In the genomic region with DNA sequence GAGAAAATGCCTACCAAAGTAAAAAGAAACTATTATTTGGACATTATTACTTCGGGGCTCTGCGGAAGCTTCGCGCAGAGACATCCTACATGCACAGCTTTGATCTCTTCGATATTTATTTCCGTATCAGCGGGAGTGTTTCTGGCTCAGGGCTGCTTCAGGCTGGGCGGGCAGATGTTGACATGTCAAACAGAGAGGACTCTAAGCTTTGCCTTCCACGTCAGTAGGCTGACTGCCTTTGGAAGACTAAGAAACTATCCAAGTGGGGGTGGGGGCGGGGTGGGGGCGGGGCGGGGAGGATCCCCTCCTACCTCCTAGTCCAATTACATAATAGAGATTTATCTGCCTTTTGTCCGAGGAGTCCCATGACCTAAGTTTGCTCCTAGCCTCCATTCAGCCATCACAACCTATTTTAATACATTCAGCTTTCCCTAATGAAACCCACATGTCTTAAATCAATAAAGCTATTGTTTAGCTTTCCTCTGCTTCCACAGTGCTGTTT, we compare ENCODE assay signal across 8 mouse cellular contexts.
A peak's percentile ranks its signal among the peaks of the same experiment; 100 is the strongest.
DNase-seq lines count a peak whose midpoint lies in the region; ATAC-seq lines count a peak whose summit lies in the region.

No protein-coding gene starts in this region.

- no peaks in the 10 kb centered on the region for H3K9me3 ChIP-seq in heart, embryonic 10.5 days
- no peaks in the 10 kb centered on the region for H3K9me3 ChIP-seq in hindbrain, embryonic 15.5 days
- no peaks in the 10 kb centered on the region for H3K9me3 ChIP-seq in midbrain, embryonic 13.5 days

- DNase-seq in heart, embryonic 10.5 days (ENCODE audit: low spot score) = no peak
- no peak for DNase-seq in heart, postnatal 36 days
- DNase-seq in embryo, embryonic 10.5 days (ENCODE audit: low spot score) = peak; percentile 62
- DNase-seq in urinary bladder, postnatal 10 days (ENCODE audit: low spot score) = no peak
- no peak for DNase-seq in ovary, adult 18-20 months (ENCODE audit: low spot score)

- no peak overlapping the region for H3K4me3 ChIP-seq in heart, embryonic 10.5 days
- H3K4me3 ChIP-seq in hindbrain, embryonic 15.5 days = no peak overlapping the region
- no peak overlapping the region for H3K4me3 ChIP-seq in midbrain, embryonic 13.5 days (replicated peaks)

- H3K9ac ChIP-seq in hindbrain, embryonic 15.5 days = no peak overlapping the region
- H3K9ac ChIP-seq in midbrain, embryonic 13.5 days (replicated peaks) = no peak overlapping the region

- peak overlapping the region; percentile 83 for H3K27ac ChIP-seq in heart, embryonic 10.5 days
- H3K27ac ChIP-seq in hindbrain, embryonic 15.5 days (replicated peaks) = peak overlapping the region; percentile 48; the same call in 1 of the 2 replicates
- H3K27ac ChIP-seq in midbrain, embryonic 13.5 days = no peak overlapping the region

- intact Hi-C loops in heart, postnatal 36 days (cut with DNase I) = no loop called here

- H3K4me2 ChIP-seq in hindbrain, embryonic 15.5 days = peak overlapping the region; percentile 41
- H3K4me2 ChIP-seq in midbrain, embryonic 13.5 days (replicated peaks) = peak overlapping the region; percentile 26

- no peaks in the 10 kb centered on the region for H3K27me3 ChIP-seq in heart, embryonic 10.5 days (ENCODE audit: insufficient read depth, poor library complexity, severe bottlenecking)
- H3K27me3 ChIP-seq in hindbrain, embryonic 15.5 days = no peaks in the 10 kb centered on the region
- H3K27me3 ChIP-seq in midbrain, embryonic 13.5 days = no peaks in the 10 kb centered on the region

- WGBS in heart, embryonic 10.5 days = 52% methylated on average over 13 of the region's 13 CpGs
- WGBS in hindbrain, embryonic 15.5 days = 15% methylated on average over 13 of the region's 13 CpGs
- 15% methylated on average over 13 of the region's 13 CpGs for WGBS in midbrain, embryonic 13.5 days

- H3K4me1 ChIP-seq in heart, embryonic 10.5 days = peaks cover 50% of the 10 kb centered on the region
- 0 out of 2 replicates have a peak, but pooled peaks cover 13% of the 10 kb centered on the region for H3K4me1 ChIP-seq in hindbrain, embryonic 15.5 days (replicated peaks)
- peaks cover 16% of the 10 kb centered on the region; the same call in 1 of the 2 replicates for H3K4me1 ChIP-seq in midbrain, embryonic 13.5 days (replicated peaks)

- H3K36me3 ChIP-seq in heart, embryonic 10.5 days = no peaks in the 10 kb centered on the region
- H3K36me3 ChIP-seq in hindbrain, embryonic 15.5 days = no peaks in the 10 kb centered on the region
- no peaks in the 10 kb centered on the region for H3K36me3 ChIP-seq in midbrain, embryonic 13.5 days

- ATAC-seq in hindbrain, embryonic 15.5 days (ENCODE audit: low FRiP score, low read depth) = peak; percentile 47
- peak; percentile 80 for ATAC-seq in midbrain, embryonic 13.5 days
- ATAC-seq in erythroid progenitor cell, adult 5-6 weeks (replicated peaks; ENCODE audit: low FRiP score, poor library complexity, severe bottlenecking) = no peak
